Mouse (Mus musculus): ENCODE measurements at regions not wholly inside any gene's neighbourhood (a gene's known extent, or its start where the extent isn't known, plus 50 kb on each side); places are given as distances from the start of the nearest gene placed in this dataset.

GRCm38 (mm10) chr3:131919476-131919875 lies 165.6 kb upstream of the Dkk2 start:
- DNase-seq (ENCODE audit: low read depth, low spot score), result peak; percentile 59

GRCm38 (mm10) chr3:131921161-131921560 lies 163.9 kb upstream of the Dkk2 start:
- DNase-seq (ENCODE audit: low read depth, low spot score), result no peak

DNA sequence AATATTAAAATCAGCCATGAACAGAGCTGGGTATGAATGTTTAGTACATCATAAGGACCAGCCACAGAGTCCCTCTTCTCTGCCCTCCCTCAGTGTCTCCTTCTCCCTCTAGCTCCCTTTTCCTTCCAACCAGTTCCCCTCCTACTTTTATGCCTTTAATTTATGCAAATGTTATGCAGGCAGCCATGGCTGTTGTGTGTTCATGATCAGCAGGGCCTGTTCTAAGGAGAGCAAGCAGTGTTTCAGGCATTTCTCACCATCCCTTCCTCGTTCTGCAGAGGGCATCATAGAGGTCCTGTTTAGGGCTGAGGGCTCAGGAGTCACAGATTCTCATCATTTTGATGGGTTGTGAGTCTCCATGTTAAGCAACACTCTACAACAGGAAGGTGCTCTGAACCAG lies 162.4 kb upstream of the Dkk2 start:
- DNase-seq (ENCODE audit: low read depth, low spot score), result no peak

- no peak for DNase-seq (ENCODE audit: low read depth, low spot score)
These were observed 144.2 kb upstream of the Dkk2 start for GRCm38 (mm10) chr3:131940896-131941295.

- DNase-seq (ENCODE audit: low read depth, low spot score), result no peak
These were observed 142.9 kb upstream of the Dkk2 start for GRCm38 (mm10) chr3:131941961-131942753.

DNA sequence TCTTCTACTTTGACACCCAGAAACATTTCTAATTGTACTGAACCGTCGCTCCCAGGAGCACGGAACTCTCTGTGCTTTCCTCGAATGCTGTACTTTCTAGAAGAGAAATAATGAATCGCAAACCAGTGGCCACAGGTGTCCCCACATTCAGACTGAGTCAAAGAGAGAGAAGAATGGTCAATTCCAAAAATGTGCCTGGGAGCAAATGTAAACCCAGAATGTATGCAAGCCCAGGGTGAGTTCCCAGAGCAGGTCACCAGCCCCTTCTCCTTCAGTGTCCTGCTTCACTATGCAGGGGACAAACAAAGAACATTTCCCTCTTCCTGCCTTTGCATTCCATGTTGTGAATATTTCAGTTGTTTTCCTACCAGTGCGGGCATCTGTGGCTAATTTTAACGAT lies 141.7 kb upstream of the Dkk2 start:
- DNase-seq (ENCODE audit: low read depth, low spot score), result no peak

- no peak for DNase-seq (ENCODE audit: low read depth, low spot score)
These were observed 129.3 kb upstream of the Dkk2 start for GRCm38 (mm10) chr3:131955771-131956170.

DNA sequence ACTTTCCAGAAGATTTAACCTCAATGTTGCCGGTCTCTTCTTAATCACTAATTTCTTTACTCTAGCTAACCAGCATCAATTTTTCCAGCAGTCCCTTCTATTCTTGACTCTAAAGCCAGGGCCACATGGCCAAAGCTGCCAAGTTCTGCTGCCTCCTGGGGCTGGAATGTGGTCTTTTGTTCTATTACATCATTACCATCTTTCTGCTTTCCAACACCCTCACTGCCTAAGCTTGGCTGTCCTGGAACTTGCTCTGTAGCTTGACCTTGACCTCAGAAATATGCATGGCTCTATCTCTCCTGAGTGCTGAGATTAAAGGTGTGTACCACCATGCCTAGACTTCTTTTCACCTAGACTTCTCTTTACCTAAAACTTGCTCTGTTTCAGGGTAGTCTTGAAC lies 124.5 kb upstream of the Dkk2 start:
- DNase-seq (ENCODE audit: low read depth, low spot score), result no peak

DNA sequence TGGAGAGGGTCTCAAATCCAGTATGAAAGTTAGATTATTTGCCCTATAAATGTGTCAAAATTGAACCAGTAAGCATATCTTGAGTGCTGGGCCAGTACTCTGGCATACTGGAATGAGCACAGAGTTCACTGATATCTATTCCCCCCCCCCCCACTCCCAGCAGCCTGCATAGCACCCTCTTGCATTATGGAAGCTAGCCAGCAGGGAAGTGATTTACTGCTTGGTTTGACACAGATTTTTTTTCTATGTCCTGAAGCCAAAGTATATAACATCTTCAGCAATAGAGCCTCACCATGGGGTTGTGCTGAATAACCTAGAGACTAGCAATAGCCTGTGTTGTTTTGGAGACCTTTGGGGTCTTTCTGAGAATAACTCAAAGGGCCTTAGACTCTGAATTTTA lies 123.5 kb upstream of the Dkk2 start:
- DNase-seq (ENCODE audit: low read depth, low spot score), result no peak

DNA sequence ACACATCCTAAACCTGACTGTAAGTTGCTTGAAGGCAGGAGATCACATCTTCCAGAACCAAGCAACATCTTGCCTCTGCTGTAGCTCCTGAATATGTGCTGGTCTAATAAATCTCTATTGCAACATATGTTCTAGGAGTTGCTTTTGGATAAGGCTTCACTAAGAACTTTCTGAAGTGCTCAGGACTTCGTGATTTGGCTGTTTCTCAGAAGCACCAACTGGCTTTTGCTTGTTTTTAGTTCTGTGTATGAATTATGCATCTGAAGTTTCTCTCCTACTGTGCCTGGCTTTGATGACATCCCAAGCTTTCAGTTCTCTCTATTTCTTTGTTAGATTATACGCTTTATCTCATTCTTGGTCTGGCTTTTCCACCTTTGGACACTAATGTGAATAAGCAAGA lies 122.2 kb upstream of the Dkk2 start:
- no peak for DNase-seq (ENCODE audit: low read depth, low spot score)

DNA sequence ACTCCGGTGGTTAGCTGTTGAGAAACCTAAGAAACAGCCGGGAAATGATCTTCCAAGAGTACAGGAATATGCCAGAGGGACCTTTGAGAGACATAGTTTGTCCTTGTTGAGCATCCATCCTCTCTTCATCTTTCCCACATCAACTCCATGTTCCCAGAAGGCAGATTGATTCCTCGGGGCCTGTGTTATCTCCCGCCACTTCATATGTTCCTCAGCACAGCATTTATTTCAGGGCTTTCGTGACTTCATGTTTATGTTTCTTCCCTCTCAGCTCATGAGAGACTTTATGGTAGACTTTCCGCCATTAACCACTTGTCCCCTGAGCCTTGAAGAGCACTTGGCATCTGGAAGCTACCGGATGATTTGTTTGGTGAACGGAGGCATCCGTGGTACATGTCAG lies 120.1 kb upstream of the Dkk2 start:
- DNase-seq (ENCODE audit: low read depth, low spot score), result no peak

DNA sequence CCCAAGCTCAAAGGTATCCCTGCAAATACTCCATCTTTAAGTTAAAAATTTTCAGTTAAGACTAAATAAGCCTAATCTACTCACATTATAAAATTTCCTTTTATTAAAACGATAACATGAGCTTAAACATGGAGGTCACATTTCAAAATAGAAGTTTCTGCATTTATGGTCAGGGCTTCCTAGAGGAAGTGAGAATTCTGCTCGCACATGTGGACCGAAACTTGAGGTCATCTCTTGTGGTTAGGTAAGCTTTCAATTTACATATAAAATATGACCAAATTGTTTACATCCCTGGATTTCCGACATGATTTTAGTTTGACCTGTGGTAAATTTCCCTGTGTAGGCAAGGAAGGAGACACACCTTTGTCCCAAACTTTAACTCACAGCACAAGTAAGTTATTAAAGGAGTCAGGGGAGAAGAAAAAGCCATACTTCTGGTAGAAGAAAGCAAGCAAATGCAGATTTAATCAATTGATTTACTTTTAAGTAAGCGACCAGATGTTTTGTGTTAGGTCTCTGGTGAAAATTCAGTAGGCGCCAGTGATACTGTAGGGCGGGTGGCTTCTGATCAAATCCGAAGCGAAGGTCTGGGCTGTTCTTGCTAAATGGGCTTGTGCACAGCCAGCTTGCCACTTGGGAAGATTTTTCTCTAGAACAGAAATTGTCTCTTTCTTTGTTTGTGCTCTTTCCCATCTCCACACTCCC lies 119.5 kb upstream of the Dkk2 start:
- DNase-seq (ENCODE audit: low read depth, low spot score), result no peak

DNA sequence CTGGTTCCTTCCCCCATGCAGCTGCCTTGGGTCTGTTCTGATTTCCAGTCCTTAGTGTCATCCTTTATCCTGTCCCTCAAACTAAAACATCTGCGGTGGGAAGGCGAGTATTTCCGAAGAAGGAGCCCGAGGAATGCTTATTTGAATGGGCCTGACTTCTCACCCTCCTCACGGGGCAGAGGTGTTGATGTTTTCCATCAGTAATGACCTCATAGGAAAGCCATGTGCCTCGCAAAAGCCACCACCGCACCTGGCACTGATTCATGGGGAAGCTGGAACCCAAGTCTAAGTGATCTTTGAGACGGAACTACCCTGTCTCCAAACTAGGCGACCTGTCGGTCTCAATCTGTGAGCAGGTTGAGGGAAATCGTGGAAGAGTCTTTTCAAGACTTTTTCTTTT lies 117.8 kb upstream of the Dkk2 start:
- no peak for DNase-seq (ENCODE audit: low read depth, low spot score)

- no peak for DNase-seq (ENCODE audit: low read depth, low spot score)
These were observed 114.3 kb upstream of the Dkk2 start for GRCm38 (mm10) chr3:131970827-131971226.

GRCm38 (mm10) chr3:131975940-131976628 lies 109.0 kb upstream of the Dkk2 start:
- peak; percentile 28 for DNase-seq (ENCODE audit: low read depth, low spot score)

DNA sequence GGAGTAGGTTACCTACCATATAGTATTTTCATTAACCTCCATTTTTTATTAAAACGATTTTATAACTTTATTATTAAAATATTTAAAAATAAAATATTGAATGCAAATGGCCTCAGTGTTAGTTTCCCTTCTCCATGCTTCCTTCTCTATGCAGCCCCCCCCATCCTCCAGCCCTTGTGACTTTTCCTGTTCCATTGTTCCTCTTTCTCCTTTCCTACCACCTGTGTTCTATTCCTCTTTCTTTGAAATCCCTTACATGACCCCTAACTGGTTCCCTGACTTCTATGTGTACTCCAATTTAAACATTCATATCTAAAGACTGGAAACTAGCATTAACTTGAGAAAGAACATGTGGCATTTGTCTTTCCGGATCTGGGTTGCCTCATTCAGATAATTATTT lies 101.8 kb upstream of the Dkk2 start:
- DNase-seq (ENCODE audit: low read depth, low spot score), result no peak

DNA sequence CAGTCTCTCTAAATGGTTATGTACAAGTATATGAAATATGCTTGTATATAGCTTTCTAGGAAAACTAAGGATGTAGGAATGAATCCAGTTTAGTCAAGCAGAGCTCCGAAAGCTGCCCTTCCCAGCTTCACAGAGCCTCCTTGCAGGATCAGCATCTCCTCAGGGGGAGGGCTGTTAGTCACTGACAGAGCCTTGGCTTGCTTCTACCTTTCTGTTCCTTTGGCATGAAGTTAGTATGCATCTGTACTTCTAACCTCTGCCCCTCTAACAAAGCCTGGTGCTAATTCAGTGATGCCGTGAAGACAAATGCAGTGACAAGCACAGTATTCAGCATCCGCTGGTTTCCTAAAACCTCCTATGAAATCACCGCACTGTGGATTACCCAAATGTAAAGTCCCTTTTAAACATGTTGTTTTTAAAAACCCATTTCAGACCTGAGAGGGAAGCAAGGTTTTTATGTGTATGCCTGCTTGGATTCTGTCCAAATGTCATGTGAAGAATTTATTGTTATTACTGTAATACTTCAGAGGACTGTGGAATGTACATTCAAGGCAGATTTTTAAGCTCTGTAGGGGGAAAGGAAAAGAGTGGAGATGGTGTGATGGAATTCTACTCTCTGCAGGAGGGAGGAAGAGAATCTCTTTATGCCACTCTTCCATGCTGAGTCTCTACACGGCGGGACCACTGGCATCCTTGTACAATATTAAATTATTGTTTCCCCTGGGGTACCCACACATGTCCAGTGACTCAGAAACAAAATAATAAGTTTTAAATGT lies 86.1 kb upstream of the Dkk2 start:
- no peak for DNase-seq (ENCODE audit: low read depth, low spot score)

DNA sequence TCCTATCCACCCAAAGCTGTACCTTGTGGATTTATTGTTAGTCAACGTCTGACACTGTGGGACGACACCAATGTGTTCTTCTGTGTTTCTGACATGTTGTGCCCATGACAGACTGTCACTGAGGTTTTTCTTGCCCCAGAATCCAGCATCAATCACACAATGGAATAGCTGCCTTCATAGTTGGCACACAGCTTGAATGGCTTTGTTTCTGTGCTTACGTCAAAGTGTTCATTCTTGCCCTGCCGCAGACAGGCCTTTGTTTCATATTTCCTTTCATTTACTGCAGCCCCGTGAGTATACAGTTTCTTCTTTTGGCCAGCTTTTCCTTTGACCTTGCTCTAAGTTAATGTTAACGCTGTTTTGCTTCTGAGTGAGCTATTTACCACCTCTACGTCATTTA lies 78.9 kb upstream of the Dkk2 start:
- DNase-seq (ENCODE audit: low read depth, low spot score), result no peak

DNA sequence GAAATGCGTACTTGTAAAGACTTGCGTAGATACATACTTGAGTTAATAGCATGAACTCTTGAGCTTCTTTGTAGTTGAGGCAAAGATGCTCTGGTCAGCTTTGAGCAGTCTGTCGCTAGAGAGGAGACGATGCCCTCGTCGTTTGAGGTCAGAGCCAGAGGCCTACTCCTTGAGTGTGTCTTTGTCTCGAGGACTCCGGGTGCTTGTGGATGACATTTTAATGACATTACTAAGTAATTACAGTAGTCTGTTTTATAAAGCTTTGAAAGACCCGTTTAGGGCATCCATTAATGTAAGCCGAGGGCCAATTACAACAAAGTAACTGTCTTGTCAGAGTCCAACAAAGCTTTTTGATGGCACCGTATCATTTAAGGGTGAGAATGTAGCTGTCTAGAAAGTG lies 78.2 kb upstream of the Dkk2 start:
- no peak for DNase-seq (ENCODE audit: low read depth, low spot score)

- no peak for DNase-seq (ENCODE audit: low read depth, low spot score)
These were observed 77.7 kb upstream of the Dkk2 start for GRCm38 (mm10) chr3:132007356-132007755.

DNA sequence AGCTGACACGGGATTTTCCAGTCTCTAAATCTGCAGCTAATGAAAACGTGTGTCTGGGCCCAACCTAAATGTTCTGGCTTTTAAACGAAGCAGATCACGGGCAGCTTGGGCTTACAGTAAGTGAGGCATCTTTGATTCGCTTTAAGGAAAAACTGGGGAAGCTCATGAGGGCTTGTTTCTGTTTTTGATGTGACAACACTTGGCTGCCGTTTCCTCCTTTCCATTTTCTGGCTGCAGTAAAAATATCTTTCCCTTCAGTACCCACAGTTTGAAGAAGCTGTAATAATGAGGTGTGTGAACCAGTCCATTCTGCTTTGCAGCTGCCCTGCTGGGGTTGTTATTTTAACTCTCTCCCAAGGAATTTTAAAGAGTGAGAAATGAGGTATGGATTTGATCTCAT lies 69.9 kb upstream of the Dkk2 start:
- DNase-seq (ENCODE audit: low read depth, low spot score), result no peak

All from skeletal muscle tissue, adult 2 months (tissue).